Mouse (Mus musculus) adrenal gland, postnatal 25 days (tissue): ENCODE results near the gene Gm5346. TPM values are rescaled to one million over a fixed set of nuclear protein-coding genes. Genes with fewer than 3 reads are reported as not detected.
"Not testable (repeated sequence)": the region's sequence is repeated elsewhere in the genome, so short reads cannot be mapped to it uniquely, and the experiment has no call there.

Experiments
- DNase-seq: peaks from one replicate; pipeline ENCODE4 v3.0.0; 2021; ENCODE audit warnings: mixed read lengths
- long read RNA-seq: library from polyadenylated mRNA; stranded (forward); transcript quantifications from one replicate; pipeline ENCODE4 v2.0.0, GENCODE M21; 2021
- total RNA-seq: library from RNA; stranded (reverse); gene quantifications from 2 replicates; pipeline ENCODE4 v1.2.3, GENCODE M21; 2021

Gm5346 gene
- not detected in 2 replicates for total RNA-seq
- long read RNA-seq, result 0 reads

DNA sequence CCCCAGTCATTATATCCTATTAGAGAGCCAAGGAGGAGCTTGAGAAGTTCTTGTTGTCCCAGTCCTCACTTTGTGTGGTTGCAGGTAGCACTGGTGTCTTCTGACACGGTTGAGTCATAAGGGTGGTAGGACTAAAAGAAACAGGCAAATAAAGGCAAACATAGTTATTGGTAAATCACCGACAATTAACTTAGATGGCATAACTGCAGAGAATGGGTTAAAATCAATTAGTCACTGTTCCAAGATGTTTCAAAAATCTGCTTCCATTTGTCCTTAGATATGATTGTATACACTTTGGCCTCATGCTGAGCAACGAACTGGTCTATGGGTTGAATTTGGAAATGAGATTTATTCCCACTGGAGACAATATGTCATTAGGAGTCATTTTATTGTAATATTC lies at the start of gene Gm5346:
Gene Gm5346 (minus strand): TSS at position 101 of the 400 bp plus-strand sequence.
- no peak for DNase-seq

DNA sequence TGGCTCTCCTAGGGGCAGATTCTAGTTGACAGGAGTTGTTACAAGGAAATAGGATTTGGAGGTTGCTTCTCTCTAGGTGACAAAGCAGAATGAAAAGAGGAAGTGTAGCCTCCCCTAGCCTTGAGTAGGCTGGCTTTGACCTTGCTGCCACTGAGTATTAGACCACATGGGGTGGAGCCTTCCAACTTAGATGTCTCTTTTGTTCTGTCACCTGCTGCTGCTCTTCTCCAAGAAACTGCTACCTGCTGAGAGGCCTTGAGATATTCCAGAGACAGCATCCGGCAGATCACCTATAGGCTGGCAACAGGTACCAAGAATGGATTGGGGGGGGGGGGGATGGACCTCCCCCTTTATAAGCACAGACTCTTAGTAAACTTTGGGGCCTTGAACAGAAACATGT lies 11.0 kb downstream of the Gm5346 start:
- DNase-seq, result no peak

DNA sequence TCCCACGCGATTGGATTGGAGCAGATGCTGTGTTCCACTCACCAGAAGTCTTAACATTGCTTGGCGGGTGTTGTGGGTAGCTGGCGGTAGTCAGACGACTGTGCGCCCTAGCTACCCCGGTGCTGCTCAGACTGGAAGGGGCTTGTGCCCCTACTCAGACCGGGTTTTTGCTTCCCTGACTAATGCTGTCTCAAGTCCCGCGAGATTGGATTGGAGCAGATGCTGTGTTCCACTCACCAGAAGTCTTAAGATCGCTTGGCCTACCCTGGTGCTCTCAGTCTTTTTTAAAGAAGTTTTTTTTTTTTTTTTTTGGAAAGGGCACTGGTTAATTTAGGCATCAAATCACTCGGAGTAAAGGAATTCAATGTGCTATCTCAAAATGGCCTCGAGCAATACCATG lies 23.4 kb downstream of the Gm5346 start:
- DNase-seq, result not testable (repeated sequence)

DNA sequence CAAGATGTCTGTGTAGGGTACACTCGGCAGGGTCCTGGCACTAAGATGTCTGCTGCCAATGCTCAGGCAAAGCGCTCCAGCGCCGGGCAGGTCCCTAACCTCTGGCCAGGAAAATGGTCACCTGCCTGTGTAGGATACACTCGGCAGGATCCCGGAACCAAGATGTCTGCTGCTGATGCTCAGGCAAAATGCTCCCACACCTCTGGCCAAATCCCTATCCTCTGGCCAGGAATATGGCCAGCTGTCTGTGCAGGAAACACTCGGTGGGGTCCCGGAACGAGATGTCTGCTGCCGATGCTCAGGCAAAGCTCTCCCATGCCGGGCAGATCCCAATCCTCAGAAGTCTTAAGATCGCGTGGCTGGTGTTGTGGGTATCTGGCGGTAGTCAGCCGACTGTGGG lies 23.9 kb downstream of the Gm5346 start:
- not testable (repeated sequence) for DNase-seq

DNA sequence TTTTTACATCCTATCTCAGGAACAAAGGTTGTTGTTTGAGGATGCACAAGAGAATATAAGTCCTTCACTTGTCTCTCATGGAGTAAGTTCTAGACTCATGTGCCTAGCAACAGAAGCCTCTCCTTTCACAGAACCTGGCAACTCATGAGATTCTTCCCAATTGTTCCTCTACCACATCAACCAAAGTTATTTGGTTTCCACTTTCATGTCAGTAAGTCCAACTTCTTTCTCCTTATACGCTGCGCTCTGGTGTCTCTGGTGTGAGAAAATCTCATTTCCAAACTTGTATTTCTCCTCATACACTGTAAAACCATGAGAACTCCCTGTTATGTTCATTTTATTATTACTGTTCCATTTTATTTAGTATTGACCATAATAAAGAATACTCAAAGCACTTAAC lies 50.5 kb downstream of the Gm5346 start, which contains the start of gene Adam26a:
Gene Adam26a (minus strand): TSS at position 101 of the 400 bp plus-strand sequence.
- not testable (repeated sequence) for DNase-seq

Other genes starting within 250 kb of the Gm5346 start
- not detected in 2 replicates for gene Adam26b, start 99.2 kb downstream of the Gm5346 start, total RNA-seq
- gene Adam26a, start 50.6 kb downstream of the Gm5346 start, total RNA-seq, result not detected in 2 replicates
- not detected in 2 replicates for gene Adam34, start 82.8 kb upstream of the Gm5346 start, total RNA-seq